In the genomic region with DNA sequence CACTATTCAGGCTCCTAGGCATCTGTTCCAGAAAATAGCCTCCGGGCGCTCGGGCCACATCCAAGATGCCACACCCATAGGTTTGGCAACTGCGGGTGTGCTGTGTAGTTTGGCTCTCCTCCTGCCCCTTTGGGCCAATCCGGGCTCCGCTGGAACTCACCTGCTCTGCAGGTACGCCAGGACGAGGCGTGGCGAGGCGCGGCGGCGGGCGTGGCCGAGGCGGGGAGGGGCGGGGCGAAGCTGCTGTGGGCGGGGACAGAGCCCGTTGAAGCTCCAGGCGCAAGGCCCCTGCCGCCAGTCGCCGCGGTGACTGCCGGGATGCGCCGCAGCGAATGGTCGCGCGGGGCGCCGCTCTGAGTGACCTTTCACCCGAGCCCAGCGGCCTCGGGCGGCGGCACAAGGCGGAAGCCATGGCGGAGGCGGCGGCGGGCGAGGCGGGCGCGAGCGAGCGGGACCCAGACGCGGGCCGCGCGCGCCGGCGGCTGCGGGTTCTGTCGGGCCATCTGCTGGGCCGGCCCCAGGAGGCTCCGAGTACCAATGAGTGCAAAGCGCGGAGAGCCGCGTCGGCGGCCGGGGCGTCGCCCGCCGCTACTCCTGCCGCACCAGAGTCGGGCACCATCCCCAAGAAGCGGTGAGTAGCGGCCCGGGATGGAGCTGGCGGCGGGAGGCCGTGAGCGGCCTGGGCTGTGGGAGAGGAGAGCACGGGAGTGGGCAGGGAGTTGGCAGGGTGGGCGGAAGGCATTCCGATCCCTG, we compare ENCODE assay signal across 8 mouse cellular contexts. TPM values are rescaled to one million over a fixed set of nuclear protein-coding genes. Genes with fewer than 3 reads are reported as not detected.
A peak's percentile ranks its signal among the peaks of the same experiment; 100 is the strongest.
DNase-seq lines count a peak whose midpoint lies in the region; ATAC-seq lines count a peak whose summit lies in the region.

A gene (plus strand): TSS at position 297 of the 753 bp plus-strand sequence.

- ATAC-seq in common myeloid progenitor, adult 5-6 weeks (replicated peaks; ENCODE audit: low read depth, poor library complexity, severe bottlenecking): peak; percentile 67
- ATAC-seq in megakaryocyte progenitor cell, adult 5-6 weeks (replicated peaks; ENCODE audit: poor library complexity): peak; percentile 87

- DNase-seq in ZHBTc4 (ENCODE audit: low read depth, low spot score): peak; percentile 96
- peak; percentile 76 to 83 for DNase-seq in gastrocnemius, adult 8-10 months (ENCODE audit: low spot score in 2 of 2)
- DNase-seq in induced T-regulatory cell, adult 2 months (ENCODE audit: low read depth): peak; percentile 91
- DNase-seq in left cerebral cortex, adult 9 months (ENCODE audit: low spot score in 2 of 2): peak; percentile 62 to 86
- DNase-seq in right cerebral cortex, postnatal 14 days: peak; percentile 80
- peak; percentile 83 to 89 for DNase-seq in urinary bladder, postnatal 36 days (ENCODE audit: low spot score in 2 of 2)

RNA-seq across cellular contexts. Expression of the gene that starts here (rescaled TPM):
- total RNA-seq in common myeloid progenitor, adult 5-6 weeks (2017): 39.4 and 42.2 TPM in 2 replicates
- 10 to 100 TPM; 19.1 to 24.1 (median 20.0) TPM for total RNA-seq in gastrocnemius, adult 8-10 months (2022)
- 218 and 225 TPM in 2 replicates for total RNA-seq in megakaryocyte progenitor cell, adult 5-6 weeks (2015)
- 188 and 201 TPM in 2 replicates for total RNA-seq in megakaryocyte progenitor cell, adult 5-6 weeks (2017)

Comparison
In these comparisons a context has a peak if more than half of its experiments do, and no peak if none do; other contexts are left out.
1. Peak in every context shown above with its lines: DNase-seq and ATAC-seq.